Mouse (Mus musculus) embryo, embryonic 10.5 days (tissue): ENCODE results near the gene Ube3b.

Experiments used
- DNase-seq: peaks from one replicate; pipeline ENCODE4 v3.0.0-alpha.2; 2015; ENCODE audit warnings: low spot score

Gene Ube3b

GRCm38 (mm10) chr5:114380209-114381012 is at the start of gene Ube3b, which contains the start of gene Kctd10:
Gene Ube3b, plus strand, starts transcription at chr5:114380607.
Gene Kctd10, minus strand, starts transcription at chr5:114380508.
- DNase-seq, result peak; percentile 93

GRCm38 (mm10) chr5:114342996-114343395 is 37.4 kb upstream of the Ube3b start:
- DNase-seq, result no peak

GRCm38 (mm10) chr5:114343612-114344011 is 36.8 kb upstream of the Ube3b start:
- DNase-seq, result no peak

- no peak for DNase-seq
Observed at GRCm38 (mm10) chr5:114345538-114345937, 34.9 kb upstream of the Ube3b start.

DNA sequence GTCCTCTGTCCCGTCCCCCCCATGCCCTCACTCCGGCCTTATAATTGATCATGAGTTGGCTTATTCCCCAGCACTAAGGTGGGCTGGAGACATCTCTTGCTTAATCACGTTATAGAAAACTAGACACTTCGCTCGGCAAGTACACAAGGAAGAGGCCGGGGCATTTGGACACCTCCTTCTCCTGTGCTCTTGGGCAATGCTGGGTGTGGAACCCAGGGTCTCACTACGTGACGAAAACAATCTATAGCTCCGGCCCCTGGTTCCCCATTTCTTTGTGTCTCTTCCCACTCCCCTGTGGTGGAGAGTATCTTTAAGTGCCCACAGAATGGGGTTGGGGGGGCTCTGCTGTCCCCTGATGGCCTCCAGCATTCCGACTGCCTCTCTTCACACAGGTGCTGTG is 33.4 kb upstream of the Ube3b start:
- no peak for DNase-seq

GRCm38 (mm10) chr5:114351490-114351889 is 28.9 kb upstream of the Ube3b start:
- DNase-seq, result no peak

DNA sequence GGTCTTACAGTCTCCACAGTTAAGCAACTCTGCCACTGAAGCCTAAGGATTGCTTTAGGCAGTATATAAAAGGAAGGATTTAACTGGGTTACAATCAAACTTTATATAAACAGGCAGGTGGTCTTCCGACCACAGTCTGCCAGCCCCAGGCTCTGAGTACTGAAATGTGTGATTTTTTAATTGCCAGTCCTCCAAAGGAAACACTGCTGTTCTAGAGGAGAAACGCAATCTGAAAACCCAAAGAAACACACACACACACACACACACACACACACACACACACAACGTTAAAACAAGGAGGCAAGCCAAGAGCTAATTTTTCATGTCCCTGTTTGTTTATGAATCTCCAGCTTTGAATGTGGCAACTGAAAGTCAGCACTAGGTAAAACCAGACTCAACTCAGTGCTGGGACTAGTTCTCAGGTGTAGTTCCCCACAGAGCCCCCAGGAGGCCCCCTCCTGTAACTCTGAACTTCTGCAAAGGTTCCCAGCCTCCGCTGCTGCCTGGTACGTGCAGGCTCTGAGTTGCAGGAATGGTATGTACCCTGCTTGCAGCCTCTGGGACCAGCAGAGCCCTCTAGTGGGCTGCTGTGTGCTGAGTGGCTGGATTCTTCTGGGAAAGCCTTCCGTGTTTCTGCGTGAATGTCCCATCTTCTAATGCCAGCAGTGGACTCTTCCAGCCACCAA is 24.0 kb upstream of the Ube3b start:
- DNase-seq, result peak; percentile 84

- DNase-seq, result peak; percentile 43
Observed at GRCm38 (mm10) chr5:114356936-114357751, 23.3 kb upstream of the Ube3b start.

DNA sequence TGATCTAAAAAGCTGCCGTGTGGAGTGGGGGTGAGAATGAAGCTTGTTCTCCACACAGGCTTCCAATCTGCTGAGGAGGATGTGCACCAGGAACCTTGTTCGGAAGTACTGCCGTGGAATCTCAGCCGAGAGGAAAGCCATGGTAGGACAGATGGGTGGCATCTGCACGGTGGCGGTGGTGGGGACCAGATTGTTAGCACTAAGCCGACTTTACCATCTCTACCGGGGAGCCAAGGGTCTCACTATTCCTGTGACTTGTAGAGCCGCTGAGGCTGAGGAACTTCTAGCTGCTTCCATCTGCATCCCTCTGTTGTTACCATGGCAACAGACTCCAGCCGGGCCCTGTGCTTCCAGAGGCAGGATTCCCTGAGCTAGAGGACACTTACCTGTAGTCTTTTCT is 21.6 kb upstream of the Ube3b start:
- DNase-seq, result peak; percentile 33

DNA sequence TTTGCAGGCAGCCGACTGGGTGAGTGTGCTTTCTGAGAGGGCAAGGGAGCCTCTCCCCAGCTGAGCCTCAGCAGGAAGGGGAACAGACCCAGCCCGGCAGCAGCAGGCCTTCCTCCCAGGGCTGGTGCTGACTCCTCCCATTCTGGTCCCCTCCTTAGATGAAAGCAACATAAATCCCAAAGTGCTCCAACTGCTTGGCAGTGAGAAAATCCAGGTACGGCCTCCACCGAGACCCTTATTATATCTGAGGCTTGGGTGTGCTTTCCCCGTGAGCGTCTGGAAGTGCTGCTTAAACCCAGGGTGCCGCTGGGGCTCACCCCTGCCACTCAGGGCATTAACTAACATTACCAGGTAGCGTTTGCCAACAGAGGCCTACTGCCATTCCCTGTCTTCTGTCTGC is 20.8 kb upstream of the Ube3b start:
- no peak for DNase-seq

DNA sequence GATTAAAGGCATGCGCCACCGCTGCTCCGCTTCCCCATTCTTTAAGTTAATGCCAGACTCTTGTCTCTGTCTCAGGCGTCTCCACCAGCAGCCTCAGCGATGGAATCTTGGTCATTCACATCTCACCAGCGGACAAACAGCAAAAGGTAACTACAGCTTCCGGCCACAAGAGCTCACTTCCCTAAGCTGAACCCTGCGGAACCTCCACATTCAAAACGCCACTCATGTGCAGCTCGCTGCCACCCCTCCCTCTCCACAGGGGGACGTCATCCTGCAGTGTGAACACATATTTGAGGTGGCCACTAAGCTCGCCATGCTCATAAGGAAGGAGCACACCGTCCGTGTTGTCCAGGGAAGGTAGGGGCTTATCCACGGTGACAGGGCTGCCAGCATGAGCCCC is 19.4 kb upstream of the Ube3b start:
- DNase-seq, result no peak

DNA sequence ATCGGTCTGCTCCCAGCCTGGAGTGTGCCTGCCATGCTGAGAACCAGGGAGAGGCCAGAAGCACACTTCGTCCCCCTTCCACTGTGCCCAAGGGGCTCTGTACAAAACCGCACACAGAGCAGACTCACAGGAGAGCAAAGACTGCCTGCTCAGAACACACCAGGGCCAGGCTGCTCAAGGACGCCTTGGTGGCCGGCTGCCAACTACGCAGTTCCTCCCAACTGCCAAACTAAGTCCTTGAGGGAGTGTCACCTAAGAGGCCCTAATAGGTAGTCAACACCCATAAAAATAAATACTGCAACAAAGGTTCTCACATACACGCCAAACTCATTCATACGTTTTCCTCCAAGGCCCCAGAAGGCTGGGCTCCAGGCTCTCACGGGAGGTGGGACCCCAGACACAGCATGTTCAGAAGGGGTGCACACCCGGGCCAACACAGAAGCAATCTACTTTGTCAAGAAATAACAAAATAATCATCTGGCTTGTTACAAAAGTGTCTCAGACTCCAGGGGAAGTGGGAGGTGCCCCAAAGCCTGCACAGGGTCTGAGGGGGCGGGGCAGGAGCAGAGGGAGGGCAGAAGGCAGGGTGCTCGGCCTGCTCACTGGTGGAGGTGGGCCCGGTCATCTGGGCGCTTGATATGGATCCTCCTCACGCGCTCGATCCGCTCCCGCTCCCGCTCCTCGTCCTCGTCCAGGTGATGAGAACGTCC is 15.2 kb upstream of the Ube3b start:
- no peak for DNase-seq

DNA sequence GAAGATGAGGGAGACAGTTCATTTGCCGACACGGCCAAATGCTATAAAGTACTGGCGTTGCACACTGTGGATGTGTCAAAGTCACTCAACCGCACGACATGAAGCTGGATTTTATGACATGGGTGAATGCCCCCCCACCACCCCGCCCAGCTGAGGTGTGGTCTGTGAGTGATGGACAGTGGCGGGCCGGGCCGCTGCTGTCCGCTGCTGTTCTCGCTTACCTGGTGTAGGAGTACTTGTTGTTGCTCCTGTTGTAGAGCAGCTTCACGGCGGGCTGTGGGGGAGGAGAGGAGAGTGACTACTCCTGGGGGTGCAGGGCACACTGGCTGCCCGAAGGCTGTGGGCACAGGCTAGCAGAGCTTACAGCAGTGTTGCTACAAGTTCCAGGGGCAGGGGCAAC is 12.3 kb upstream of the Ube3b start:
- no peak for DNase-seq

DNA sequence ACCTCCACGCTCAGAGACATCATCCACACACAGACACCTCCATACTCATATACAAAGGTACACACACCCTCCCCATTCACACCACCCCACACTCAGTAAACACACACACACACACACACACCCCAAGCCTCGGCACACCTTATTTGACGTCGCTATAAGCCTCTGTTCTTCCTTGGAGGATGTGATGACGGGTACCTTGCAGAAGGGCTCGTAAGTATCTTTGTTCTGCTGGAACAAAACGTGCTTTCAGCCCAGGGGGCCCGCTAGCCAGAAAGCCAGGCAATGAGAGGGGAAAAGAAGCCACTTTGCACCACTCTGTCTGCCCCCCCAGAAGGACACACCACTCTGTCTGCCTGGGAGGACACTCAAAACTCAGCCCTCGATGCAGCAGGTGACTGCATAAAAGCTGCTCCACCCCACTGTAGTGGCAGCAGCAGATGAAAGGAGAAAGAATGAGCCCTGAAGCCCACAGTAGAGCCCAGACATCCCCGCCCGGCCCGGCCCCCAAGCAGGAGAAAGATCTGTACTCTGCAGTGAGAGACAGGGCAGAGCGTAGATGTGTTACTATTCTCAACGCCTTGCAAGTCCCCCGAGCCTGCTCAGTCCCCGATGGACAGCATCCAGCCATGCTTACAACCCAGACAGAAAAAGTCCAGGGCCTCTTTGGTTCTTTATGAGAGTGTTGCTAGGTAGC is 11.5 kb upstream of the Ube3b start:
- no peak for DNase-seq

- DNase-seq, result no peak
Observed at GRCm38 (mm10) chr5:114369921-114370320, 10.5 kb upstream of the Ube3b start.

DNA sequence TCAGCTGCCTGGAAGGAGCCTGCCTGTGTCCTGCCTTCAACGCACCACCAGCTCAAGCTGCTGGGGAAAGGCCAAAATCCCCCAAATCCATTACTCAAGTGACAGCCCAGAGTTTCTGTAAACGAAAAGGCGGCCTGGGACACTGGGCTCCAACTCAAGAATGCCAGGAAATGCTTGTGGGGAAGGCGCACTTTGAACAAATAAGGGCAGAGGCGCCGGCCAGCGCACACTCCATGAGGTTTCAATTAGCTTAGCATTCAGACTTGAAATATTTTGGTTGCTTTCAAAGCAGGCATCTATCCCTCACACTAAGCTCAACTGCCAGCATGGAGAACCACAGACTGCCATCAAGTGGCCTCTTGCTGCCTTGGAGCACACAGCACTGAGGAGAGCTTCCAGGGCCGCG is 10.0 kb upstream of the Ube3b start:
- peak; percentile 71 for DNase-seq

DNA sequence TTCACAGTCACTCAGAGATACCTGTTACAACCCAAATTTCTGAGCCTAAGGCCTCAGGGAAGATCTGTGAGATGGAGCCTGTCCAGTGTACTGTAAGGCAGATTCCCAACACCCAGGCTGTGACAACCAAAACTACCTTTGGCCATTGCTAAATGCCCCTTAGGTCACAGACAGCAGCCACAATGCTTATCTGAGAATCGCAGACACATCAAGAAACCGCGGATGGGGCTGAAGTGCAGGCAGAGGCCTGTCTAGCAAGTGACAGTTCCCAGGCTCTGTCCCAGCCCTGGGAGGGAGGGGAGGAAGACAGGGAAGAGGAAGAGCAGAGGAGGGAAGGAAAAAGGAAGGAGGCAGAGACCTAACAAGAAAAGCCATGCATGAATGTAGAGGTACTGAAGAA is 9.1 kb upstream of the Ube3b start:
- DNase-seq, result no peak

DNA sequence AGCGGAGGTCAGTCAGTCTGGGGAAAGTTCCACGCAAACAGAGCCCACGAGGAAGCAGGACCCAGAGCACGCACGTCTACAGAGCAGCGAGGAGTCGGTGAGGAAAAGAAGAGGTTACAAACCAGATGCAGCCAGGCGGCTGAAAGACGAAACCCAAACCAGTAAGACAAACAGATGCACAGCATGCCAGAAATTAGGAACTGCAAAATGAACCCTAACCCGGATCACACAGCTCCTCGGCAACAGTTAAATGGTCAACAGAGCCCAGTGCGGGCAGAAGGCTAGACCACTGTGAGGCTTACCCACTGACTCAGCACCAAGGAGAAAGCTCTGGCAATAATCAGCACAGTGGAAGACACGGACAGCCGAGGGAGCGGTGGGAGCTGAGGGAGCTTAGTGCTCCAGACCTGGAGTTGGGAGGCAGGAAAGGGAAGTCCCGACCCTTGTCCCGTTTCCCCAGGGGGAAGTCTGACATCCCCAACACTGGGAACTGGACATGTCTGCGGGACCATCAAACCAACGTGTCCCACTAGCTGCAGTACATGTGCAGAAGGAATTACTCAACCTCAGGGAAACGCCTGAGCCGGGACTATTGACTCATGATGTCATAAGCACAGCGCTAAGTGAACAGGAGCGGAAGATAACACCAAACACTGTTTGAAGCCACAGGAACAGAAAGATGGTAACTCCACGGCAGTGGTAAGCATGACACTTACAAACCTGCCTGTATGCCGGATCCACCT is 8.5 kb upstream of the Ube3b start:
- DNase-seq, result peak; percentile 28

DNA sequence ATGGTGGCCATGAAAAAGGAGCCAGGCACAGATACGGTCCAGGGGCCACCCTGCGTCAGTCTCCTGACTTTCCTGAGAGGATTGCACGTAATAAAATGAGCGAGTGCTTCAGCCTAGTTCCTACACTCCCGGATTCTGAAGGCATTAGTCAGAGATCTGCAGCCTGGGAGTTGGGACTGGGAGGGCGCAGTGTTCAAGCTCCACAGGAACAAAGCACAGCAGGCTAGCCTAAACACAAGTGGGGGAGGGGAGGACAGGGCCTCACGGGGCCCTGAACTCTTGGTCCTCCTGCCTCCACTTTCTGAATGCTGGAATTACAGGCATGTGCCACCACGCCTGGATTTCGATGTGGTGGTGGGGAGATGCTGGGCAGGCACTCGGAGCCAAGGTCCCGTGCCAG is 7.8 kb upstream of the Ube3b start:
- DNase-seq, result peak; percentile 42

- no peak for DNase-seq
Observed at GRCm38 (mm10) chr5:114373174-114373573, 7.2 kb upstream of the Ube3b start.

- no peak for DNase-seq
Observed at GRCm38 (mm10) chr5:114373581-114373980, 6.8 kb upstream of the Ube3b start.
